Mouse (Mus musculus): ENCODE data around the gene Ap2a2. TPM values are rescaled to one million over a fixed set of nuclear protein-coding genes. Genes with fewer than 3 reads are reported as not detected.

Ap2a2 gene
- total and polyA plus RNA-seq, 3 experiments = 34.7 to 67.9 (median 59.5) TPM

- no peak overlapping the region for H3K4me3 ChIP-seq (ENCODE audit: control insufficient read depth in 1 of 2, insufficient read depth in 1 of 2, low read depth in 2 of 2, low read length in 2 of 2)
- H3K9ac ChIP-seq (ENCODE audit: control insufficient read depth, low read depth, low read length, poor library complexity, severe bottlenecking) = no peak overlapping the region
- TF ChIP-seq CHD2 (IDR thresholded peaks at IDR 0.05; ENCODE audit: low read length) (no peak), USF1 (IDR thresholded peaks at IDR 0.05; ENCODE audit: low read depth, low read length) (no peak), SMC3 (IDR thresholded peaks at IDR 0.05; ENCODE audit: low read depth, low read length) (no peak), MAZ (IDR thresholded peaks at IDR 0.05; ENCODE audit: low read depth, low read length) (no peak), TAL1 (IDR thresholded peaks at IDR 0.05; ENCODE audit: low read length) (no peak), ZC3H11A (IDR thresholded peaks at IDR 0.05; ENCODE audit: low read depth, low read length) (no peak), POLR2A (IDR thresholded peaks at IDR 0.05; ENCODE audit: control insufficient read depth in 1 of 2, insufficient read depth in 1 of 2, low read depth in 1 of 2, low read length in 2 of 2, poor library complexity in 1 of 2) (no peak), CHD1 (IDR thresholded peaks at IDR 0.05; ENCODE audit: low read depth, low read length) (no peak), MEF2A (IDR thresholded peaks at IDR 0.05; ENCODE audit: extremely low read depth, insufficient replicate concordance, low read depth, low read length, poor library complexity, severe bottlenecking) (no peak), BHLHE40 (IDR thresholded peaks at IDR 0.05; ENCODE audit: borderline replicate concordance, low read depth, low read length) (no peak), HCFC1 (IDR thresholded peaks at IDR 0.05; ENCODE audit: low read depth, low read length) (no peak), TBP (IDR thresholded peaks at IDR 0.05; ENCODE audit: low read depth, low read length) (no peak), E2F4 (IDR thresholded peaks at IDR 0.05; ENCODE audit: borderline replicate concordance, low read depth, low read length) (no peak), KAT2A (conservative IDR thresholded peaks at IDR 0.05; ENCODE audit: low read depth, low read length) (no peak), POLR2AphosphoS5 (IDR thresholded peaks at IDR 0.05; ENCODE audit: borderline replicate concordance, low read depth, low read length) (no peak), NELFE (IDR thresholded peaks at IDR 0.05; ENCODE audit: low read depth, low read length) (no peak), MXI1 (IDR thresholded peaks at IDR 0.05; ENCODE audit: low read depth, low read length) (no peak), ZKSCAN1 (IDR thresholded peaks at IDR 0.05; ENCODE audit: low read depth, low read length) (no peak), UBTF (IDR thresholded peaks at IDR 0.05; ENCODE audit: borderline replicate concordance, insufficient read depth, low read depth, low read length) (no peak)
- H3K9me3 ChIP-seq (replicated peaks; ENCODE audit: insufficient read depth, low read length) = no peaks in the 10 kb centered on the region
- H3K79me2 ChIP-seq (ENCODE audit: control insufficient read depth, insufficient read depth, low read length, poor library complexity) = peaks cover 34% of the 10 kb centered on the region
- H3K4me1 ChIP-seq (ENCODE audit: control insufficient read depth in 1 of 2, insufficient read depth in 2 of 2, low read length in 2 of 2) = peaks cover 0 to 7% of the 10 kb centered on the region in 2 experiments; a peak in 2 of 4 replicates
- peaks cover 0 to 11% of the 10 kb centered on the region in 2 experiments; a peak in 3 of 4 replicates for H3K36me3 ChIP-seq (ENCODE audit: control insufficient read depth in 1 of 2, insufficient read depth in 2 of 2, low read length in 2 of 2)
- no peak overlapping the region for H3K27ac ChIP-seq (ENCODE audit: control insufficient read depth, low read depth, low read length)
- no peaks in the 10 kb centered on the region for H3K27me3 ChIP-seq (ENCODE audit: control insufficient read depth in 1 of 2, insufficient read depth in 2 of 2, low read length in 2 of 2)
- DNase-seq (ENCODE audit: low read depth, low spot score) = no peak
These were observed 7.9 kb downstream of the Ap2a2 start for GRCm38 (mm10) chr7:141569916-141570315.

- H3K4me1 ChIP-seq (ENCODE audit: control insufficient read depth in 1 of 2, insufficient read depth in 2 of 2, low read length in 2 of 2) = peaks cover 0 to 7% of the 10 kb centered on the region in 2 experiments; a peak in 2 of 4 replicates
- no peak overlapping the region for H3K9ac ChIP-seq (ENCODE audit: control insufficient read depth, low read depth, low read length, poor library complexity, severe bottlenecking)
- no peak overlapping the region for H3K4me3 ChIP-seq (ENCODE audit: control insufficient read depth in 1 of 2, insufficient read depth in 1 of 2, low read depth in 2 of 2, low read length in 2 of 2)
- H3K27me3 ChIP-seq (ENCODE audit: control insufficient read depth in 1 of 2, insufficient read depth in 2 of 2, low read length in 2 of 2) = no peaks in the 10 kb centered on the region
- no peak for DNase-seq (ENCODE audit: low read depth, low spot score)
- no peak overlapping the region for H3K27ac ChIP-seq (ENCODE audit: control insufficient read depth, low read depth, low read length)
- H3K9me3 ChIP-seq (replicated peaks; ENCODE audit: insufficient read depth, low read length) = no peaks in the 10 kb centered on the region
- H3K79me2 ChIP-seq (ENCODE audit: control insufficient read depth, insufficient read depth, low read length, poor library complexity) = peaks cover 30% of the 10 kb centered on the region
- H3K36me3 ChIP-seq (ENCODE audit: control insufficient read depth in 1 of 2, insufficient read depth in 2 of 2, low read length in 2 of 2) = peaks cover 0 to 11% of the 10 kb centered on the region in 2 experiments; a peak in 3 of 4 replicates
- TF ChIP-seq BHLHE40 (IDR thresholded peaks at IDR 0.05; ENCODE audit: borderline replicate concordance, low read depth, low read length) = no peak
- no peak for TF ChIP-seq MXI1 (IDR thresholded peaks at IDR 0.05; ENCODE audit: low read depth, low read length)
- TF ChIP-seq RCOR1 (IDR thresholded peaks at IDR 0.05; ENCODE audit: low read depth, low read length) = no peak
These were observed 8.8 kb downstream of the Ap2a2 start for GRCm38 (mm10) chr7:141570625-141571295.
